Mouse (Mus musculus): ENCODE data around the gene Slc5a10. TPM values are rescaled to one million over a fixed set of nuclear protein-coding genes. Genes with fewer than 3 reads are reported as not detected.

Slc5a10 gene
- total RNA-seq (2023), result not detected

DNA sequence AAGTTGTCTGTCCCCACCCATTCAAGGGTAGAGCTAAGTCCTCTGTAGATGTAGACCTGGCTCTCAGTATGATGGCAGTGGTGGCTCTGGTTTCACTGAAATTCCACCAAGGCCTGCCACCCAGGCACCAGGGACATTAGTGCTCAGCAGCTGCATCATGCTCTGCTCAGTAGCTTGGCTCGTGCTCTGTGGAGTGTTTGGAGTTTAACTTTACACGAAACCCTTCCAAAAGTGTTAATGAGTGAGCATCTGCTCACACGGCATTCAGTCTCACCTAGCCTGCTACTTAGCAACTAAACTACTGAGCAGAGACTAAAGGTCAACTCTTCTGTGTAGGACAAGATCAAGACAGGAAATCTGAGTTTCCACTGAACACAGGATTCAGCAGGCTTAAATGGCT is at the start of gene Slc5a10:
Slc5a10 (minus strand) TSS at position 191 of the 400 bp plus-strand sequence.

GRCm38 (mm10) chr11:61761584-61762407 is 41.2 kb upstream of the Slc5a10 start, which contains the start of gene Prpsap2:
Gene Prpsap2, minus strand, starts transcription at chr11:61762088.

DNA sequence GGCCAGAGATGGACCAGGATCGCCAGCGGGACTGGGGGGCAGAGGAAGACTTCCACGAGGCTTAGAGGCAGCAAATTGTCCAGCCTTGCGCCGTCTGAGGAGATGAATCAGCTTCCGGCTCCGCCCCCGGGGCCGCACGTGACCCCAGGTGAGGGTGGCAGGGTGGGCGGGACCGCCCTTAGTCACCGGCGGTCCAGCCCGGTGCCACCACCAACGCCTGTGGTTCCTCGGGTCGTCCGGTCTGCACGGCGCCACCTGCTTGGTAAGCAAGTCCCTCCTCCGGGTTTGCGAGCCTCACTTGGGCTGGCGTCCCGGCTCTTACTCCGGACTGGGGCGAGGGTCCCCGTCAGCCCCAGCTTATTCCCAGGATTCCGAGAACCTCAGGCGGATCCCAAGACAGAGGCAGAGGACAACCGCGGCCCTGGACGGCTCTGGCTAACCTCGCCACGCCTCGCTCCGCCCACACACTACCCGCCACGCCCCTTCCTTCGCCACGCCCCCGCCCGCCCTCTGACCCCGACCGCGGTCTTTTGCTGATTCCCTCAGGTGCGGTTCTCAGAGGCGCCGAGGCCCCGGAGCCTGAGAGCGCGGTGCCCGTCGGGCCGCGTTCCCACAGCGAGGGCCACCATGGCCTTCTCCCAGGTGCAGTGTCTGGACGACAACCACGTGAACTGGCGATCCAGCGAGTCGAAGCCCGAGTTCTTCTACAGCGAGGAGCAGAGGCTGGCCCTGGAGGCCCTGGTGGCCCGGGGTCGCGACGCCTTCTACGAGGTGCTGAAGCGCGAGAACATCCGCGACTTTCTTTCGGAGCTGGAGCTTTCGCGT is 36.5 kb downstream of the Slc5a10 start, which contains the start of gene Fam83g:
Fam83g (plus strand) TSS at position 185 of the 825 bp plus-strand sequence.

DNA sequence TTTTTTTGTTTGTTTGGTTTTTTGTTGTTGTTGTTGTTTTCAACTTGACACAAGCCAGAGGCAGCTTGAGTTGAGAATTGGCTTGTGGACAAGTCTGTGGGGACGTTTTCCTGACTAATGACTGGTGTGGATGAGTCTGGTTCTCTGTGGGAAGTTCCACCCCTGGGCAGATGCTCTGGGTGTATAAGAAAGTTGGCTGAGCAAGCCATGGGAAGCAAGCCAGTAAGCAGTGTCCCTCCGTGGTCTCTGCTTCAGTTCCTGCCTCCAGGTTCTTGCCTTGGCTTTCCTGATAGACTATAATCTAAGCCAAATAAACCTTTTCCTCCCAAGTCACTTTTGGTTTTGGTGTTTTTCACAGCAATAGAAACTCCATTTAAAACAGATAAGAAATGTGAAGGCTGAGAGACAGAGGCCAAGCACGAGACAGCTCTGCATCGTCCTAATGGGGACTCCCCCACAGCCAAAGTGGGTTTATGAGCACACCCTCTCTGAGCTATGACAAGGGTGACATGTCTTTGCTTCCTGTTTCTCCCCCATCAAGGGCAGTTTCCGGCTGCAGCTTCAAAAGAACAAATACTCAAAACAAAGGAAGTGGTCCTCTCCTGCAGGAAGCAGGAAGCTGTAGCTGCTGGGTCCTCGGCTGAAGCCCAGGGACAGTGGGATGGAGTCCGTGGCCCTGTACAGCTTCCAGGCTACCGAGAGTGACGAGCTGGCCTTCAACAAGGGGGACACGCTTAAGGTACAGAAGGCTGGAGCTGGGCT is 67.8 kb downstream of the Slc5a10 start, which contains the start of gene Grap:
Grap (plus strand) TSS at position 580 of the 762 bp plus-strand sequence.

Other genes with a start within 250 kb of the Slc5a10 start
- not detected for gene Mfap4, start 235.4 kb downstream of the Slc5a10 start, total RNA-seq (2023)
- gene Mapk7, start 226.4 kb downstream of the Slc5a10 start, total RNA-seq (2023), result 10 to 100 TPM; 39.1 to 39.3 TPM
- 1 to 10 TPM in 1 of 2 experiments, not detected in 1; 1.2 TPM for gene B9d1, start 215.7 kb downstream of the Slc5a10 start, total RNA-seq (2023)
- gene Epn2, start 141.1 kb downstream of the Slc5a10 start, total RNA-seq (2023), result under 1 TPM; 0.22 to 0.53 TPM
- 1 to 10 TPM; 4.9 to 8.8 TPM for gene Grap, start 67.6 kb downstream of the Slc5a10 start, total RNA-seq (2023)
- under 1 TPM; 0.15 to 0.33 TPM for gene Fam83g, start 36.7 kb downstream of the Slc5a10 start, total RNA-seq (2023)
- 10 to 100 TPM; 16.8 to 17.9 TPM for gene Prpsap2, start 41.3 kb upstream of the Slc5a10 start, total RNA-seq (2023)
- gene Ulk2, start 134.2 kb upstream of the Slc5a10 start, total RNA-seq (2023), result 10 to 100 TPM; 19.3 to 21.6 TPM
- 10 to 100 TPM; 36.6 to 47.2 TPM for gene Akap10, start 209.4 kb upstream of the Slc5a10 start, total RNA-seq (2023)
- 10 to 100 TPM; 25.8 to 26.5 TPM for gene Specc1, start 235.9 kb upstream of the Slc5a10 start, total RNA-seq (2023)